Mouse (Mus musculus) colon, adult 2 months (tissue): ENCODE results near the gene Ubxn10. TPM values are rescaled to one million over a fixed set of nuclear protein-coding genes. Genes with fewer than 3 reads are reported as not detected.

Experiments used
- polyA plus RNA-seq: library from polyadenylated mRNA; depleted of rRNA; stranded (reverse); fragments of >200 nt; gene quantifications from 2 replicates; pipeline ENCODE4 v1.2.3, GENCODE M21; 2012; rRNA removed

Gene Ubxn10
- 8.6 and 11.5 TPM in 2 replicates for polyA plus RNA-seq

GRCm38 (mm10) chr4:138737031-138737430 is at the start of gene Ubxn10:
Ubxn10 (minus strand) TSS chr4:138737167.

DNA sequence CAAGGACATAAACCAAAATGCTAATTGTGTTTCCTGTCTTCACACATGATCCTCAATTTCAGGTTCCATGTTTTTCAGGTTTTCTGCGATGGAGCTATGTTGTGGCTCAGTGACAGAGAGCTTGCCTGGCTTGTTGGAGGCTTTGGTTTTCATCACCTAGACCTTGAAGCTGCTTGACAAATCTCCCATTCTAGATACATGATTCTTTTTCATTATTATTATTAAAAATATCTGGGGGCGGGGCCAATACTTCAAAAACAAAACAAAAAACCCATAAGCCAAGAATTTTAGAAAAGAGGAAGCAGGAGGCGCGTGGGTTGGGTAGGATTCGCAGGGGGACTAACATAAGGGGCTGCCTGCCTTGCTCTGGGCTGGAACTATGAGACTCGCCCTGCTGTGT is 38.5 kb upstream of the Ubxn10 start, which contains the start of gene Pla2g2d:
TSS of gene Pla2g2d (plus strand) at position 301 of the 400 bp plus-strand sequence.

GRCm38 (mm10) chr4:138757416-138757815 is 20.4 kb upstream of the Ubxn10 start, which contains the start of gene Pla2g2f:
Pla2g2f (minus strand) TSS chr4:138757626.

DNA sequence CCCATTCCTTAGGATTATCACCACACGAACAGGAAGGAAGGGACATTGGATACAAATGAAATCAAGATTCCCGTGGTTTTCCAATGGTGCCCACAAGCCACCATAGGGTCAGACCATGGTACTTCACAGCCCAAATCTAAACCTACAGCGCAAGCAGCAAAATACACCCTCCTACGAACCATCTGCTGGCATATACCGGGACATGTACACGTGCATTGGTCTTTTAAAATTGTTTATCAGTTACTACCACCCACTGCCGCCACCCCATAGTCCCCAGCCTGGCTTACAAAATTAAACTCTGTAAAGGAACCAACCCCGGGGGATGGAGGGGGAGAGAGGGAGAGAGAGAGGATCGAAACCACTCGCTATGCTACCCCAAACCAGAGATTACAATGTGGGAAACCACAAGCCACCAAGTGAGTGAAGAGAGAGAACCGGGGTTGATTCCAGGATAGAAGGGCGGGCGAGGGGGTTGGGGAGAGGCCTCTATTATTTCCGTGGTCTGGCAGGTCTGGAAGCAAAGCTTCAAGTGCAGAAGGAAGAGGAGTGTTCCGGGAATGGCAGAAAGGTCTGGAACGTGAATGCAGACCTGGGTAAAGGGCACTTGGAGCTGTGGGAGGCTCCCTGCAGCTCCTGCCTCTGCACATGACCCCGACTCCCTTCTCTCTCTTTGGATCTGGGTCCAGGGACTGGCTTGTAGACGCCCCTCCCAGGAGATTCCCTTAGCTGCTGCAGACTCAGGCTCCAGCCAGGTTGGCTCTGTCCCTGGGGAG is 12.4 kb downstream of the Ubxn10 start, which contains the start of gene Pla2g2c:
TSS of gene Pla2g2c (plus strand) at position 439 of the 773 bp plus-strand sequence.

Other genes starting within 250 kb of the Ubxn10 start
- 0.29 TPM in 2 replicates for gene Vwa5b1, start 101.3 kb downstream of the Ubxn10 start, polyA plus RNA-seq
- gene Pla2g2c, start 12.4 kb downstream of the Ubxn10 start, polyA plus RNA-seq = 2.1 and 2.4 TPM in 2 replicates
- gene Pla2g2f, start 20.5 kb upstream of the Ubxn10 start, polyA plus RNA-seq = 52.8 and 56.5 TPM in 2 replicates
- gene Pla2g2d, start 38.6 kb upstream of the Ubxn10 start, polyA plus RNA-seq = 1.4 and 1.6 TPM in 2 replicates
- gene Pla2g5, start 126.3 kb upstream of the Ubxn10 start, polyA plus RNA-seq = 34.1 and 44.1 TPM in 2 replicates
- gene Gm13030, start 136.8 kb upstream of the Ubxn10 start, polyA plus RNA-seq = not detected in 2 replicates
- gene Pla2g2e, start 140.8 kb upstream of the Ubxn10 start, polyA plus RNA-seq = 0.49 and 1.3 TPM in 2 replicates
- gene Otud3, start 176.8 kb upstream of the Ubxn10 start, polyA plus RNA-seq = 11.8 and 12.4 TPM in 2 replicates
- 677 and 736 TPM in 2 replicates for gene Rnf186, start 229.9 kb upstream of the Ubxn10 start, polyA plus RNA-seq
- 40.4 and 48.0 TPM in 2 replicates for gene Tmco4, start 235.7 kb upstream of the Ubxn10 start, polyA plus RNA-seq